Mouse (Mus musculus) megakaryocyte, embryonic 14.5 days (primary cell): Measurements from ENCODE around the gene Col4a6. TPM values are rescaled to one million over a fixed set of nuclear protein-coding genes. Genes with fewer than 3 reads are reported as not detected.

ENCODE experiments used
- H3K27me3 ChIP-seq: replicated peaks from 2 replicates; pipeline ENCODE3; 2012; ENCODE audit warnings: inconsistent platforms
- H3K36me3 ChIP-seq: replicated peaks from 2 replicates; pipeline ENCODE3; 2012; ENCODE audit warnings: low read length, inconsistent platforms, mixed read lengths
- H3K4me1 ChIP-seq: 2 replicates; pipeline ENCODE4 v1.6.1; 2012; ENCODE audit warnings: inconsistent platforms
- H3K4me3 ChIP-seq: replicated peaks from 2 replicates; pipeline ENCODE3; 2012; ENCODE audit warnings: moderate library complexity, mild to moderate bottlenecking, inconsistent platforms
- H3K9me3 ChIP-seq: 2 replicates; pipeline ENCODE4 v1.6.1; 2012; ENCODE audit warnings: inconsistent platforms
- FLI1 ChIP-seq: IDR thresholded peaks from 2 replicates; pipeline ENCODE4 v1.6.1; 2012; ENCODE audit warnings: low read length, inconsistent platforms, mixed read lengths
- GATA1 ChIP-seq: IDR thresholded peaks from 3 replicates; pipeline ENCODE4 v1.6.1; 2012; ENCODE audit warnings: mixed read lengths, low read length, inconsistent platforms, borderline replicate concordance
- polyA plus RNA-seq: library from polyadenylated mRNA; stranded (reverse); fragments of >175 nt; gene quantifications from 2 replicates; pipeline ENCODE4 v1.2.3, GENCODE M21; 2012; ENCODE audit warnings: low replicate concordance; ENCODE audit not compliant: insufficient read depth

Gene Col4a6
- polyA plus RNA-seq, 1 experiment = 0.34 TPM

- Histone ChIP-seq H3K4me1 (no peaks in the 10 kb centered on the region), H3K27me3 (peaks cover 2% of the 10 kb centered on the region), H3K4me3 (no peak overlapping the region), H3K36me3 (no peaks in the 10 kb centered on the region), H3K9me3 (no peaks in the 10 kb centered on the region)
- TF ChIP-seq GATA1 (no peak), FLI1 (no peak)
Measured at GRCm38 (mm10) chrX:141276397-141276796, 197.5 kb downstream of the Col4a6 start.

- no peaks in the 10 kb centered on the region for H3K27me3 ChIP-seq
- no peak overlapping the region for H3K4me3 ChIP-seq
- H3K9me3 ChIP-seq = no peaks in the 10 kb centered on the region
- no peak for TF ChIP-seq GATA1
- no peak for TF ChIP-seq FLI1
- no peaks in the 10 kb centered on the region for H3K4me1 ChIP-seq
- no peaks in the 10 kb centered on the region for H3K36me3 ChIP-seq
Measured at GRCm38 (mm10) chrX:141265986-141266385, 207.9 kb downstream of the Col4a6 start.

- Histone ChIP-seq H3K36me3 (no peaks in the 10 kb centered on the region), H3K4me3 (no peak overlapping the region), H3K27me3 (no peaks in the 10 kb centered on the region), H3K9me3 (no peaks in the 10 kb centered on the region), H3K4me1 (no peaks in the 10 kb centered on the region)
- TF ChIP-seq FLI1 (no peak), GATA1 (no peak)
Measured at GRCm38 (mm10) chrX:141249636-141250035, 224.2 kb downstream of the Col4a6 start.

- Histone ChIP-seq H3K9me3 (no peaks in the 10 kb centered on the region), H3K36me3 (no peaks in the 10 kb centered on the region), H3K4me1 (no peaks in the 10 kb centered on the region), H3K4me3 (no peak overlapping the region), H3K27me3 (peaks cover 10% of the 10 kb centered on the region)
- TF ChIP-seq FLI1 (no peak), GATA1 (no peak)
Measured at GRCm38 (mm10) chrX:141236564-141237333, 237.1 kb downstream of the Col4a6 start.

- no peaks in the 10 kb centered on the region for H3K36me3 ChIP-seq
- no peaks in the 10 kb centered on the region for H3K4me1 ChIP-seq
- TF ChIP-seq FLI1 (no peak), GATA1 (no peak)
- peaks cover 4% of the 10 kb centered on the region for H3K27me3 ChIP-seq
- no peaks in the 10 kb centered on the region for H3K9me3 ChIP-seq
- no peak overlapping the region for H3K4me3 ChIP-seq
Measured at GRCm38 (mm10) chrX:141228169-141228568, 245.7 kb downstream of the Col4a6 start.

- no peaks in the 10 kb centered on the region for H3K9me3 ChIP-seq
- no peak overlapping the region for H3K4me3 ChIP-seq
- no peak for TF ChIP-seq GATA1
- TF ChIP-seq FLI1 = no peak
- peaks cover 2% of the 10 kb centered on the region for H3K27me3 ChIP-seq
- no peaks in the 10 kb centered on the region for H3K4me1 ChIP-seq
- no peaks in the 10 kb centered on the region for H3K36me3 ChIP-seq
Measured at GRCm38 (mm10) chrX:141212802-141213201, 261.1 kb downstream of the Col4a6 start.

GRCm38 (mm10) chrX:141198993-141199392 lies 274.9 kb downstream of the Col4a6 start:
- no peaks in the 10 kb centered on the region for H3K36me3 ChIP-seq
- peaks cover 17% of the 10 kb centered on the region for H3K27me3 ChIP-seq
- peaks cover 13% of the 10 kb centered on the region for H3K9me3 ChIP-seq
- no peak overlapping the region for H3K4me3 ChIP-seq
- no peaks in the 10 kb centered on the region for H3K4me1 ChIP-seq
- TF ChIP-seq FLI1 = no peak
- TF ChIP-seq GATA1 = no peak

- Histone ChIP-seq H3K4me3 (no peak overlapping the region), H3K9me3 (no peaks in the 10 kb centered on the region), H3K36me3 (no peaks in the 10 kb centered on the region), H3K4me1 (no peaks in the 10 kb centered on the region), H3K27me3 (peaks cover 33% of the 10 kb centered on the region)
- TF ChIP-seq FLI1 (no peak), GATA1 (no peak)
Measured at GRCm38 (mm10) chrX:141195036-141195435, 278.8 kb downstream of the Col4a6 start.

GRCm38 (mm10) chrX:141175353-141175752 lies 298.5 kb downstream of the Col4a6 start:
- Histone ChIP-seq H3K27me3 (peaks cover 20% of the 10 kb centered on the region), H3K9me3 (peaks cover 4% of the 10 kb centered on the region; the same call in 1 of the 2 replicates), H3K4me1 (peaks cover 4% of the 10 kb centered on the region; the same call in 1 of the 2 replicates), H3K4me3 (no peak overlapping the region), H3K36me3 (no peaks in the 10 kb centered on the region)
- no peak for TF ChIP-seq FLI1
- TF ChIP-seq GATA1 = no peak

- peaks cover 21% of the 10 kb centered on the region for H3K36me3 ChIP-seq
- TF ChIP-seq GATA1 (no peak), FLI1 (no peak)
- H3K9me3 ChIP-seq = no peaks in the 10 kb centered on the region
- H3K4me3 ChIP-seq = no peak overlapping the region
- H3K27me3 ChIP-seq = peaks cover 20% of the 10 kb centered on the region
- no peaks in the 10 kb centered on the region for H3K4me1 ChIP-seq
Measured at GRCm38 (mm10) chrX:141165067-141165466, 308.8 kb downstream of the Col4a6 start.
